Mouse (Mus musculus) olfactory bulb, adult 2 months (tissue): ENCODE measurements around the gene Bsx. TPM values are rescaled to one million over a fixed set of nuclear protein-coding genes. Genes with fewer than 3 reads are reported as not detected.

Source experiments
- H3K27ac ChIP-seq: fragments of 200-500 bp; 2 replicates; pipeline ENCODE4 v1.5.1; 2012; ENCODE audit warnings: low read depth, low read length; ENCODE audit not compliant: insufficient read depth
- H3K4me1 ChIP-seq: fragments of 200-500 bp; 2 replicates; pipeline ENCODE4 v1.6.1; 2012; ENCODE audit warnings: low read length; ENCODE audit not compliant: control insufficient read depth, insufficient read depth
- H3K4me3 ChIP-seq: fragments of 200-500 bp; 2 replicates; pipeline ENCODE4 v1.5.1; 2012; ENCODE audit warnings: mild to moderate bottlenecking, low read depth, low read length, moderate library complexity; ENCODE audit not compliant: insufficient read depth
- CTCF ChIP-seq: fragments of 200-500 bp; IDR thresholded peaks from 2 replicates; pipeline ENCODE4 v1.5.1; 2012; ENCODE audit warnings: low read depth, mild to moderate bottlenecking, low read length, moderate library complexity; ENCODE audit not compliant: insufficient read depth
- POLR2A ChIP-seq: fragments of 200-500 bp; IDR thresholded peaks from 2 replicates; pipeline ENCODE4 v1.6.1; 2012; ENCODE audit warnings: mild to moderate bottlenecking, low read depth, low read length, moderate library complexity; ENCODE audit not compliant: insufficient read depth
- WGBS: fragments of 180-500 bp; shearing (Covaris S2); methylation state at CpG from one replicate; pipeline ENCODE4 v1.1.7; 2018; 5-methylcytosine and 5-hydroxymethylcytosine counted together
- polyA plus RNA-seq: library from polyadenylated mRNA; stranded (reverse); fragments of >200 nt; gene quantifications from 2 replicates; pipeline ENCODE4 v1.2.4, GENCODE M21; 2012; ENCODE audit warnings: low replicate concordance; ENCODE audit not compliant: missing spikeins, insufficient read depth, insufficient read length

Bsx gene
- polyA plus RNA-seq, 1 experiment: not detected

GRCm38 (mm10) chr9:40927351-40927980 is 53.5 kb downstream of the Bsx start:
- Histone ChIP-seq H3K4me1 (no peaks in the 10 kb centered on the region), H3K4me3 (no peak overlapping the region), H3K27ac (no peak overlapping the region)
- no peak for TF ChIP-seq CTCF
- TF ChIP-seq POLR2A: no peak
- 78% methylated on average over 17 of the region's 17 CpGs for WGBS

Other genes starting within 250 kb of the Bsx start
- not detected in 2 replicates for gene Gm21915, start 203.5 kb upstream of the Bsx start, polyA plus RNA-seq
- gene Clmp, start 188.2 kb upstream of the Bsx start, polyA plus RNA-seq: not detected in 2 replicates
- 1,623 and 1,837 TPM in 2 replicates for gene Hspa8, start 73.1 kb upstream of the Bsx start, polyA plus RNA-seq
- gene Jhy, start 90.0 kb downstream of the Bsx start, polyA plus RNA-seq: not detected in 2 replicates
- gene Crtam, start 130.5 kb downstream of the Bsx start, polyA plus RNA-seq: not detected in 2 replicates